Mouse (Mus musculus) spleen, postnatal 4 days (tissue): ENCODE measurements around the gene Gtsf2.

Source experiments
- DNase-seq, 2 experiments: peaks; one replicate each; pipeline ENCODE4 v3.0.0; 2022; ENCODE audit warnings: low spot score in 2 of 2

The Gtsf2 gene

GRCm38 (mm10) chr15:103393577-103393976 lies 54.7 kb downstream of the Gtsf2 start:
- no peak for DNase-seq
